Mouse (Mus musculus): Measurements from ENCODE around the gene Maob. TPM values are rescaled to one million over a fixed set of nuclear protein-coding genes. Genes with fewer than 3 reads are reported as not detected.
A peak's percentile ranks its signal among the peaks of the same experiment; 100 is the strongest.

Gene Maob
- polyA plus RNA-seq (2016; fragmentation: Nextera tagmentation; extraction: Ambion mirVana), result 4.1 and 5.7 TPM in 2 replicates

- H3K4me3 ChIP-seq, result peak within 1 kb of the TSS; percentile 42
- no peaks in the 10 kb centered on the region for H3K9me3 ChIP-seq
- DNase-seq (ENCODE audit: low spot score), result peak; percentile 35
- H3K4me1 ChIP-seq (replicated peaks), result peaks cover 7% of the 10 kb centered on the region; the same call in 1 of the 2 replicates
- 9% methylated on average over 18 of the region's 18 CpGs for WGBS
- peak within 1 kb of the TSS; percentile 29; the same call in 1 of the 2 replicates for H3K27ac ChIP-seq
- H3K36me3 ChIP-seq, result no peaks in the 10 kb centered on the region
- no peaks in the 10 kb centered on the region for H3K27me3 ChIP-seq (ENCODE audit: insufficient read depth, poor library complexity, severe bottlenecking)
Measured at GRCm38 (mm10) chrX:16817261-16817769, at the start of gene Maob. Gene Maob (minus strand): TSS chrX:16817366.

- no peak for DNase-seq (ENCODE audit: low spot score)
Measured at GRCm38 (mm10) chrX:16860244-16860643, 43.1 kb upstream of the Maob start.

GRCm38 (mm10) chrX:16846034-16846433, 28.9 kb upstream of the Maob start:
- no peaks in the 10 kb centered on the region for H3K9me3 ChIP-seq
- no peaks in the 10 kb centered on the region for H3K27me3 ChIP-seq (ENCODE audit: insufficient read depth, poor library complexity, severe bottlenecking)
- H3K4me3 ChIP-seq, result no peak overlapping the region
- no peak for DNase-seq (ENCODE audit: low spot score)
- no peaks in the 10 kb centered on the region for H3K4me1 ChIP-seq (replicated peaks)
- no peak overlapping the region for H3K27ac ChIP-seq
- 92% methylated on average over 2 of the region's 2 CpGs for WGBS
- no peaks in the 10 kb centered on the region for H3K36me3 ChIP-seq

More at GRCm38 (mm10) chrX:16860244-16860643, 43.1 kb upstream of the Maob start:
- Histone ChIP-seq H3K4me1 (replicated peaks) (no peaks in the 10 kb centered on the region), H3K27me3 (ENCODE audit: insufficient read depth, poor library complexity, severe bottlenecking) (no peaks in the 10 kb centered on the region), H3K4me3 (no peak overlapping the region), H3K9me3 (no peaks in the 10 kb centered on the region), H3K27ac (no peak overlapping the region), H3K36me3 (no peaks in the 10 kb centered on the region)

GRCm38 (mm10) chrX:16841443-16841842, 24.3 kb upstream of the Maob start:
- Histone ChIP-seq H3K4me3 (no peak overlapping the region), H3K4me1 (replicated peaks) (no peaks in the 10 kb centered on the region)

GRCm38 (mm10) chrX:16837293-16837692, 20.1 kb upstream of the Maob start:
- Histone ChIP-seq H3K36me3 (no peaks in the 10 kb centered on the region), H3K4me3 (no peak overlapping the region), H3K4me1 (replicated peaks) (no peaks in the 10 kb centered on the region), H3K27me3 (ENCODE audit: insufficient read depth, poor library complexity, severe bottlenecking) (no peaks in the 10 kb centered on the region), H3K27ac (no peak overlapping the region), H3K9me3 (no peaks in the 10 kb centered on the region)
- no peak for DNase-seq (ENCODE audit: low spot score)
- WGBS, result 90% methylated on average over 1 of the region's 1 CpGs

More at GRCm38 (mm10) chrX:16841443-16841842, 24.3 kb upstream of the Maob start:
- H3K27me3 ChIP-seq (ENCODE audit: insufficient read depth, poor library complexity, severe bottlenecking), result no peaks in the 10 kb centered on the region
- DNase-seq (ENCODE audit: low spot score), result no peak
- H3K9me3 ChIP-seq, result no peaks in the 10 kb centered on the region
- H3K36me3 ChIP-seq, result no peaks in the 10 kb centered on the region
- 91% methylated on average over 2 of the region's 2 CpGs for WGBS
- no peak overlapping the region for H3K27ac ChIP-seq

GRCm38 (mm10) chrX:16836488-16837082, 19.4 kb upstream of the Maob start:
- H3K27me3 ChIP-seq (ENCODE audit: insufficient read depth, poor library complexity, severe bottlenecking), result no peaks in the 10 kb centered on the region
- no peaks in the 10 kb centered on the region for H3K9me3 ChIP-seq
- DNase-seq (ENCODE audit: low spot score), result no peak
- H3K27ac ChIP-seq, result no peak overlapping the region
- no peaks in the 10 kb centered on the region for H3K4me1 ChIP-seq (replicated peaks)
- no peak overlapping the region for H3K4me3 ChIP-seq
- H3K36me3 ChIP-seq, result no peaks in the 10 kb centered on the region

GRCm38 (mm10) chrX:16826028-16826427, 8.9 kb upstream of the Maob start:
- DNase-seq (ENCODE audit: low spot score), result no peak
- 89% methylated on average over 1 of the region's 1 CpGs for WGBS
- H3K27ac ChIP-seq, result no peak overlapping the region
- H3K4me3 ChIP-seq, result no peak overlapping the region
- H3K9me3 ChIP-seq, result no peaks in the 10 kb centered on the region
- no peaks in the 10 kb centered on the region for H3K36me3 ChIP-seq
- H3K4me1 ChIP-seq (replicated peaks), result no peaks in the 10 kb centered on the region
- H3K27me3 ChIP-seq (ENCODE audit: insufficient read depth, poor library complexity, severe bottlenecking), result no peaks in the 10 kb centered on the region

GRCm38 (mm10) chrX:16815965-16816364, 1.2 kb downstream of the Maob start:
- Histone ChIP-seq H3K36me3 (no peaks in the 10 kb centered on the region), H3K4me3 (no peak overlapping the region), H3K4me1 (replicated peaks) (peaks cover 7% of the 10 kb centered on the region; the same call in 1 of the 2 replicates), H3K9me3 (no peaks in the 10 kb centered on the region), H3K27ac (no peak overlapping the region), H3K27me3 (ENCODE audit: insufficient read depth, poor library complexity, severe bottlenecking) (no peaks in the 10 kb centered on the region)
- DNase-seq (ENCODE audit: low spot score), result no peak
- WGBS, result 90% methylated on average over 3 of the region's 3 CpGs

- Histone ChIP-seq H3K27me3 (ENCODE audit: insufficient read depth, poor library complexity, severe bottlenecking) (no peaks in the 10 kb centered on the region), H3K27ac (no peak overlapping the region), H3K36me3 (no peaks in the 10 kb centered on the region), H3K9me3 (no peaks in the 10 kb centered on the region), H3K4me1 (replicated peaks) (peaks cover 4% of the 10 kb centered on the region; the same call in 1 of the 2 replicates), H3K4me3 (no peak overlapping the region)
- 74% methylated on average over 3 of the region's 3 CpGs for WGBS
- no peak for DNase-seq (ENCODE audit: low spot score)
Measured at GRCm38 (mm10) chrX:16812080-16812479, 5.1 kb downstream of the Maob start.

GRCm38 (mm10) chrX:16767453-16767852, 49.7 kb downstream of the Maob start:
- H3K27me3 ChIP-seq (ENCODE audit: insufficient read depth, poor library complexity, severe bottlenecking), result no peaks in the 10 kb centered on the region
- H3K27ac ChIP-seq, result no peak overlapping the region
- H3K4me3 ChIP-seq, result no peak overlapping the region
- no peak for DNase-seq (ENCODE audit: low spot score)
- no peaks in the 10 kb centered on the region for H3K4me1 ChIP-seq (replicated peaks)
- H3K9me3 ChIP-seq, result no peaks in the 10 kb centered on the region
- H3K36me3 ChIP-seq, result no peaks in the 10 kb centered on the region
- 76% methylated on average over 1 of the region's 1 CpGs for WGBS

- 66% methylated on average over 4 of the region's 4 CpGs for WGBS
- DNase-seq (ENCODE audit: low spot score), result no peak
- no peaks in the 10 kb centered on the region for H3K36me3 ChIP-seq
- H3K4me3 ChIP-seq, result no peak overlapping the region
- H3K27me3 ChIP-seq (ENCODE audit: insufficient read depth, poor library complexity, severe bottlenecking), result no peaks in the 10 kb centered on the region
- H3K27ac ChIP-seq, result no peak overlapping the region
- H3K9me3 ChIP-seq, result no peaks in the 10 kb centered on the region
- H3K4me1 ChIP-seq (replicated peaks), result no peaks in the 10 kb centered on the region
Measured at GRCm38 (mm10) chrX:16766156-16766555, 51.0 kb downstream of the Maob start.

GRCm38 (mm10) chrX:16761430-16761829, 55.7 kb downstream of the Maob start:
- DNase-seq (ENCODE audit: low spot score), result no peak
- no peaks in the 10 kb centered on the region for H3K36me3 ChIP-seq

GRCm38 (mm10) chrX:16754761-16755160, 62.4 kb downstream of the Maob start:
- H3K27ac ChIP-seq, result no peak overlapping the region

More at GRCm38 (mm10) chrX:16761430-16761829, 55.7 kb downstream of the Maob start:
- WGBS, result 44% methylated on average over 3 of the region's 3 CpGs
- Histone ChIP-seq H3K4me1 (replicated peaks) (no peaks in the 10 kb centered on the region), H3K4me3 (no peak overlapping the region), H3K27ac (no peak overlapping the region), H3K27me3 (ENCODE audit: insufficient read depth, poor library complexity, severe bottlenecking) (no peaks in the 10 kb centered on the region), H3K9me3 (no peaks in the 10 kb centered on the region)

More at GRCm38 (mm10) chrX:16754761-16755160, 62.4 kb downstream of the Maob start:
- no peaks in the 10 kb centered on the region for H3K36me3 ChIP-seq
- H3K4me3 ChIP-seq, result no peak overlapping the region
- no peak for DNase-seq (ENCODE audit: low spot score)
- H3K9me3 ChIP-seq, result no peaks in the 10 kb centered on the region
- H3K4me1 ChIP-seq (replicated peaks), result no peaks in the 10 kb centered on the region
- H3K27me3 ChIP-seq (ENCODE audit: insufficient read depth, poor library complexity, severe bottlenecking), result no peaks in the 10 kb centered on the region
